In genomic region chr1:175207004-175207403, GRCm38 (mm10) we compare ENCODE assay signal across 16 mouse cellular contexts.
DNase-seq lines count a peak whose midpoint lies in the region; TF ChIP-seq lines count a peak whose summit lies in the region.
"Had no signal": no experiment of that assay in that cellular context is flagged by ENCODE, and none has a peak within 500 bp of the region (broad histone marks: within the 10 kb centered on the region; RNA-seq: fewer than 3 reads in every experiment).

No protein-coding gene starts in this region.

- peak overlapping the region; percentile 92; the same call in 1 of the 2 replicates for H3K27ac ChIP-seq in CH12.LX (ENCODE audit: insufficient read depth, low read depth)

- peak; percentile 72 for DNase-seq in CH12.LX (ENCODE audit: extremely low read depth)
- DNase-seq in kidney, adult 18-20 months: no peak
- DNase-seq: adrenal gland, adult 2 months; adrenal gland, adult 8-10 months; adrenal gland, postnatal 10 days; adrenal gland, postnatal 14 days; adrenal gland, postnatal 25 days; adrenal gland, postnatal 36 days; B cell, adult 2 months; cerebellum, adult 11 months; cerebellum, adult 11-12 months; cerebellum, adult 18-20 months; cerebellum, adult 2 months; cerebellum, adult 8-10 months had no signal

- TF ChIP-seq EP300 in CH12.LX (IDR thresholded peaks at IDR 0.05; ENCODE audit: low read length): peak; percentile 93

- H3K4me1 ChIP-seq in CH12.LX (ENCODE audit: control insufficient read depth in 1 of 2, insufficient read depth in 2 of 2): peaks cover 23 to 44% of the 10 kb centered on the region in 2 experiments

- in situ Hi-C loops in CH12.LX (cut with MboI; ENCODE audit: low pct_ligation_motif_present, low pct_unique_long_range_greater_than_20kb, low sequenced_read_pairs): no loop called here

- H3K27me3 ChIP-seq in CH12.LX (replicated peaks): no peaks in the 10 kb centered on the region
- H3K27me3 ChIP-seq: Patski had no signal

- dilution Hi-C loops in CH12.LX (cut with MboI; ENCODE audit: extremely low pct_ligation_motif_present, extremely low pct_unique_long_range_greater_than_20kb, low sequenced_read_pairs): no loop called here

- no peak overlapping the region for H3K4me3 ChIP-seq in CH12.LX (replicated peaks in 1 of 3; ENCODE audit: low read depth in 2 of 3, low read length in 2 of 3, poor library complexity in 1 of 3)

- no peaks in the 10 kb centered on the region for H3K79me2 ChIP-seq in CH12.LX (replicated peaks; ENCODE audit: control insufficient read depth, extremely low read depth, insufficient read depth, poor library complexity, severe bottlenecking)

- no peak for TF ChIP-seq RAD21 in CH12.LX (IDR thresholded peaks at IDR 0.05; ENCODE audit: low read depth, low read length)

- TF ChIP-seq CTCF in CH12.LX (conservative IDR thresholded peaks at IDR 0.05 in 1 of 2, IDR thresholded peaks at IDR 0.05 in 1 of 2; ENCODE audit: low read depth in 2 of 2, low read length in 2 of 2): no peak

- H3K4me2 ChIP-seq in CH12.LX (ENCODE audit: insufficient read depth, low read depth, poor library complexity, severe bottlenecking): peak overlapping the region; percentile 71

- no peak for TF ChIP-seq POLR2A in CH12.LX (IDR thresholded peaks at IDR 0.05; ENCODE audit: low read depth, low read length)

- no peaks in the 10 kb centered on the region for H3K36me3 ChIP-seq in CH12.LX (replicated peaks in 1 of 2; ENCODE audit: control insufficient read depth in 1 of 2, insufficient read depth in 1 of 2, low read length in 1 of 2)
- H3K36me3 ChIP-seq: G1E had no signal

- H3K9ac ChIP-seq in CH12.LX (ENCODE audit: insufficient read depth, low read depth): no peak overlapping the region

- no peaks in the 10 kb centered on the region for H3K9me3 ChIP-seq in CH12.LX (replicated peaks; ENCODE audit: low read length)

TF ChIP-seq in CH12.LX, 34 proteins besides CTCF, POLR2A, EP300 and RAD21:
- TF ChIP-seq NELFE (IDR thresholded peaks at IDR 0.05; ENCODE audit: low read depth, low read length): no peak
- TF ChIP-seq JUN (IDR thresholded peaks at IDR 0.05; ENCODE audit: insufficient read depth, low read depth, low read length): peak; percentile 91
- no peak for TF ChIP-seq KAT2A (IDR thresholded peaks at IDR 0.05; ENCODE audit: insufficient replicate concordance, low read length)
- peak; percentile 97 for TF ChIP-seq IRF4 (IDR thresholded peaks at IDR 0.05; ENCODE audit: low read depth, low read length)
- peak; percentile 87 for TF ChIP-seq ETS1 (conservative IDR thresholded peaks at IDR 0.05; ENCODE audit: low read depth, low read length)
- TF ChIP-seq MAFK (IDR thresholded peaks at IDR 0.05; ENCODE audit: insufficient replicate concordance, low read length): 0 out of 2 replicates have a peak, but pooled peaks have one; percentile 57
- TF ChIP-seq CHD2 (IDR thresholded peaks at IDR 0.05; ENCODE audit: low read length): peak; percentile 51; the same call in 1 of the 2 replicates
- TF ChIP-seq ZNF384 (IDR thresholded peaks at IDR 0.05; ENCODE audit: low read depth, low read length): no peak
- no peak for TF ChIP-seq PAX5 (IDR thresholded peaks at IDR 0.05; ENCODE audit: low read length)
- no peak for TF ChIP-seq NRF1 (IDR thresholded peaks at IDR 0.05; ENCODE audit: low read depth, low read length)
- TF ChIP-seq ELF1 (IDR thresholded peaks at IDR 0.05; ENCODE audit: low read depth, low read length): 0 out of 2 replicates have a peak, but pooled peaks have one; percentile 26
- peak; percentile 72 for TF ChIP-seq BHLHE40 (IDR thresholded peaks at IDR 0.05; ENCODE audit: low read depth, low read length)
- TF ChIP-seq TCF12 (IDR thresholded peaks at IDR 0.05; ENCODE audit: low read depth, low read length): peak; percentile 73
- TF ChIP-seq JUND (conservative IDR thresholded peaks at IDR 0.05; ENCODE audit: low read depth, low read length): peak; percentile 97
- TF ChIP-seq RCOR1 (conservative IDR thresholded peaks at IDR 0.05; ENCODE audit: low read depth, low read length): 0 out of 2 replicates have a peak, but pooled peaks have one; percentile 39
- TF ChIP-seq MAZ (IDR thresholded peaks at IDR 0.05; ENCODE audit: low read depth, low read length): peak; percentile 77; the same call in 1 of the 2 replicates
- TF ChIP-seq MEF2A (IDR thresholded peaks at IDR 0.05; ENCODE audit: borderline replicate concordance, low read depth, low read length): peak; percentile 91
